Mouse (Mus musculus): ENCODE results near the gene Nipsnap3a. TPM values are rescaled to one million over a fixed set of nuclear protein-coding genes. Genes with fewer than 3 reads are reported as not detected.

The Nipsnap3a gene
- total RNA-seq, 2 experiments from 2014 or later = not detected

DNA sequence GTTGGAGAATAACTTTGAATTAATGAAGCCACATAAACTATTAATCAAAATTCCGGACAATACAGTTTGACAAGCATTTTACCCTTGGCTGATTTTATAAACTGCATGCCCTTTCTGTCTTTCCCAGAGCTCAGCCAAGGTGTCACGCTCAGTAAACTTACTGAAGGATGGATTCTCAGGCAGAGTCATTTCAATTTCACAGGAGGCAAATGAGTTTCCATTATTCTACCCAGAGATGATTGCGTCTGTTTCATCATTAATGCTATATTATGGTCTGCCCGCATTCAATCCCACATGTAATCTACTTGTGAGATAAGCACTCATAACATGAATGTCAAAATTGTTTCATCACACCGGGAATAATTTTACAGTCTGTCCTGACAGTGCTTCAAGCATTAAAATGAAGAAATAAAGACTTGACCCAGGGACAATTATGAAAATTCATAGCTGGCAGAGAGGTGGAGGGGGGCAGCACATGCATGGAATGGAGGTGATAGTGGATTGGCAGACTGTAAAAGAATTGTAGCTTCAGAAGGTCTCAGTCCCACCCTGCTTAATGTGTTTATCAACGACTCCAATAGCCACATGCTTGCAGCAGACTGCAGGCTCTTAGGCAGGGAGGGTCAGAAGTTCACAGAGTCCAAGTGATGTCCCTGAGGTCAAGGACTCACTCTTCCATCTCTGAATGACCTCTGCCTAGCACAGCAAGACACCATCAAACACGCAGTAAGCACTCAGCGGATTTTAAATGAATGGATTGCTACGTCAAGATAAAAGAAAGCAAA lies 57.4 kb downstream of the Nipsnap3a start:
- no peak for DNase-seq (ENCODE audit: low spot score in 2 of 2)

Other genes with a start within 250 kb of the Nipsnap3a start
- not detected for gene Olfr275, start 174.7 kb upstream of the Nipsnap3a start, total RNA-seq (2021)
- gene Olfr273, start 130.0 kb upstream of the Nipsnap3a start, total RNA-seq (2021) = not detected
- not detected for gene Olfr272, start 70.1 kb upstream of the Nipsnap3a start, total RNA-seq (2021)
- not detected for gene Olfr270, start 24.7 kb upstream of the Nipsnap3a start, total RNA-seq (2021)
- gene Nipsnap3b, start 22.6 kb downstream of the Nipsnap3a start, total RNA-seq (2021) = 10 to 100 TPM; 16.0 to 17.0 TPM
- 10 to 100 TPM; 13.1 to 17.0 TPM for gene Abca1, start 170.6 kb downstream of the Nipsnap3a start, total RNA-seq (2021)

Measured in gastrocnemius, postnatal 4 days (tissue).